Mouse (Mus musculus): ENCODE results near the gene Snx11.
A peak's percentile ranks its signal among the peaks of the same experiment; 100 is the strongest.
"Not testable (repeated sequence)": the region's sequence is repeated elsewhere in the genome, so short reads cannot be mapped to it uniquely, and the experiment has no call there.

Gene Snx11

DNA sequence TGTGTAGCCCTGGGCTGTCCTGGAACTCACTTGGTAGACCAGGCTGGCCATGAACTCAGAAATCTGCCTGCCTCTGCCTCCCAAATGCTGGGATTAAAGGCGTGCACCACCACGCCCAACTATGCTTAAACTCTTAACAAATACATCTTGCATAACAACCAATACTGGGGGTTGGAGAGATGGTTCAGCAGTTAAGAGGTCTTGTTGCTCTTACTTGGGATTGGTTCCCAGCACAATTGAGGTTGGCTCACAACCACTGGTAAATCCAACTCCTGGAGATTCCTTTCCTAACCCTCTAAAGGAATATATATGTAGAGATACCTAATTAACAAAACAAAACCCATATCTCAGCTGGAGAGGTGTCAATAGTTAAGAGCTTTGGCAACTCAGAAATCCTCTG, 18.7 kb upstream of the Snx11 start:
- no peak for DNase-seq (ENCODE audit: low read depth, low spot score)

DNA sequence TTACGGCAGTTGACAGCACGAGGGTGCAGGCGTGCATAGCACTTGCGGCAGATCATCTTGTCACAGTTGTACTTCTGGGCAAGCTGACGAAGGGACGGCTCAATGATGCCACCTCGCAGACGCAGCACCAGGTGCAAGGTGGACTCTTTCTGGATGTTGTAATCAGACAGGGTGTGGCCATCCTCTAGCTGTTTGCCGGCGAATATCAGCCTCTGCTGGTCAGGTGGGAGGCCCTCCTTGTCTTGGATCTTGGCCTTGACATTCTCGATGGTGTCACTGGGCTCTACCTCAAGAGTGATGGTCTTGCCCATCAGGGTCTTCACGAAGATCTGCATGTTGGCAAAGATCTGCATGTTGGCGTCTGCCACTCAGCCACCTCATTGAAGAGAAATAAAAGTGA, 18.1 kb upstream of the Snx11 start:
- DNase-seq (ENCODE audit: low read depth, low spot score): no peak

- DNase-seq (ENCODE audit: low read depth, low spot score): no peak
These were observed 13.3 kb upstream of the Snx11 start for GRCm38 (mm10) chr11:96790681-96791080.

- DNase-seq (ENCODE audit: low read depth, low spot score): no peak
These were observed 12.6 kb upstream of the Snx11 start for GRCm38 (mm10) chr11:96789990-96790389.

DNA sequence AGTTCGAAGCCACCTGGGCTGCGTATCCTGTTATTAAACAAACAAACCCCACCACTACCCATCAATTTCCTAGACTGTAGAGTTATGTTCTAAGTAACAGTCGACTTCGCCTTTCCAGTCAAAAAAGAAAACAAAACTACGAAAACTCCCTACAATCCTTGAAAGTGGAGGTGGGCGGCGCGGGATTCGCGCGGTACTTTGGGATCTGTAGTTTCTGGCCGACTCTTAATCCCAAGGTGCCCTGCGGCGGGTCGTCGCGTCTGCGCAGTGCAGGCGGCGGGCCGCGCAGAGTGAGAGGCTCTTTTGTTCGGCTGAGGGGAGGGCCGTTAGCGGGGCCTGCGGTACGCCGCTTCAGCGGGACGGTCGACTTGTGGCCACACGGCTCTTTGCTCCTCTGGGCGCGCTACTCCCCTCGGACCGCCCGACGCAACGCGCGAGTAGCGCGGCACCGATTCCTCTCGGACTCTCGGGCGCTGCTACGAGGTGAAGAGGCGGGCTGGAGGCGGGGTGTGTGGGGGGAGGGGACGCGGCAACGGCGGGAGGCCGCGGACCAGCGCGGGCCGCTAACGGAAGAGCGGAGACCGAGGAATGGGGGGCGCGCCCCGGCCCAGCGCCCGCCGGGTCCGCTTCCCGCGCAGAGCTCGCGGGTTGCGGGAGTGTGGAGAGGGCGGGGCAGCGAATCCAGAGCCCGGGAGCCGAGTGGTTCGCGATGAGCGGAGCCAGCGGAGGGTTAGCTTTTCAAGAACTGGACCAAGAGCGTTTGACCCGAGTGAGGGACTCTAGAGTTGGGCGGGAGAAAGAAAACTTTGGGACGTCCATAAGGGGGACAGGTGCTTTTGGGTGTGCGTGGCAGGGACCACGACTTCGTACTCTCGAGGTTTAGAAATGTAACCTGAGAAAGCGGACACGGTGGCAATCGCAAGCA, 11.8 kb upstream of the Snx11 start, which contains the start of gene Cbx1:
Gene Cbx1, plus strand, starts transcription at position 257 of the 925 bp plus-strand sequence.
- peak; percentile 94 for DNase-seq (ENCODE audit: low read depth, low spot score)

- DNase-seq (ENCODE audit: low read depth, low spot score): no peak
These were observed 9.5 kb upstream of the Snx11 start for GRCm38 (mm10) chr11:96786731-96787450.

- peak; percentile 56 for DNase-seq (ENCODE audit: low read depth, low spot score)
These were observed 7.5 kb upstream of the Snx11 start for GRCm38 (mm10) chr11:96784847-96785246.

DNA sequence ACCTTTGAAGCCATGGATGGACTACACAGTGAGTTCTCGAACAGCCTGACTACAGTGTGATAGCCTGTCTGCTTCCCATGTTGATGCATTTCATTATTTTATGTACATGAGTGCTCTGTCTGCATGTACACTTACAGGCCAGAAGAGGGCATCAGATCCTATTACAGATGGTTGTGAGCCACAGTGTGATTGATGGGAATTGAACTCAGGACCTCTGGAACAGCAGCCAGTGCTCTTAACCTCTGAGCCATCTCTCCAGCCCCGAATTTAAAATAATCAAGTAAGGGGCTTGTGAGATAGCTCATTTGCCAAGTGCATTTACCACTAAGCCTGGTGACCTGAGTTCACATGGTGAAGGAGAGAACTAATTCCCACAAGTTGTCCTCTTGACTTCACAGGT, 4.1 kb upstream of the Snx11 start:
- DNase-seq (ENCODE audit: low read depth, low spot score): no peak

DNA sequence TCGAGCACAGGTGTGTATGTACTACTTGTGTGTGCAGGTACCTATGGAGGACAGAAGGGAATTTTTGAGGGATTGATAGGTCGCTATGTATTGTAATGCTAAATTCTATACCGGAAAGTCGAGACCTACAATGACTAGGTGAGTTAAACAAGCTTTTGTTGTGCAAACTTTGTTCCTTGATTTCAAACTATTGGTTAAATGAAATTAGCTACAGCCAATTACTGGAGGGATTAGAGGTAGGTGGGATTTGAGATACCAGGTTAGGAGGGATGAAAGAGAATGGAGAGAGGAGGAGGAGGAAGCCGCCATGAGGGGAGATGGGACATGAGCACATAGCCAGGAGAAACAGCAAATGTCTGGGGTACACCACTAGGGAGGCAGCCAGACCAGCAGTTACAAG, 2.9 kb upstream of the Snx11 start:
- no peak for DNase-seq (ENCODE audit: low read depth, low spot score)

- DNase-seq (ENCODE audit: low read depth, low spot score): not testable (repeated sequence)
These were observed 785 bp upstream of the Snx11 start for GRCm38 (mm10) chr11:96778061-96778627.

DNA sequence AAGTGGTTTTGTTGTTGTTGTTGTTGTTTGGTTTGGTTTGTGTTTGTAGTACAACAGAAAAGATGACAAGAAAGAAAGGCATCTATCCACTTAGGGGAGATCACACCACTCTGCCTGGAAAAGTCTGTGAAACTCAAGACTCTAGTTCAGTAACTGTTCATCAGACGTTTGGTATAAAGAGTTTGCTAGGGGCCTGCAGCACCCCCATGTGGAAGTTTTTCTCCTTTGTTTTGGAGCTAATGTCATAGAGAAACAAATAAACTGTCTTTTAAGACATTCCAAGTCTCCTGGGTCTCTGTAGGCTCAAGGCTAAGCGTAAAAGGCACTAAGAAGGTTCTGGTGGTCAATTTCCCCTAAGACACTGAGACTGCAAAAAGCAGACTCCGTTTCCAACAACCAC, 1.3 kb downstream of the Snx11 start:
- no peak for DNase-seq (ENCODE audit: low read depth, low spot score)

DNA sequence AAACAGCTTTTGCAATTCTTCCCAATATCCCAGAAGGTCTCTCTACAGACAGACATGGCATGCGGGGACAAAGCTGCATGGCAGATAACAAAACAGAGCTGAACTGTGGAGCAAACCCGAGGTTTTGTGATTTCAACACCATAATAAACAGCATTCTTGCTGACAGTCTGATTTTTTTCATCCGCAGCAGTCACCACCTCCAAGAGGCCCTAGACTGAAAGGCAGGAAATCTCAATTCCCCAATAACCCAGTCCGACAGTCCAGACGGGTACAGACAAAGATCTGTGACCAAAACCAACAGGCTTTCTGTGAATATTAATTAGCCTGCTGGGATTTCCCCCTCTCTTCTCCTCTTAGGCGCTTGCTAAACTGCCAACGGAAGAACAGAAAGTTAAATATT, 1.7 kb downstream of the Snx11 start:
- no peak for DNase-seq (ENCODE audit: low read depth, low spot score)

GRCm38 (mm10) chr11:96775063-96775462, 2.3 kb downstream of the Snx11 start:
- no peak for DNase-seq (ENCODE audit: low read depth, low spot score)

- DNase-seq (ENCODE audit: low read depth, low spot score): no peak
These were observed 2.8 kb downstream of the Snx11 start for GRCm38 (mm10) chr11:96774536-96774935.

GRCm38 (mm10) chr11:96772413-96772812, 4.9 kb downstream of the Snx11 start:
- no peak for DNase-seq (ENCODE audit: low read depth, low spot score)

DNA sequence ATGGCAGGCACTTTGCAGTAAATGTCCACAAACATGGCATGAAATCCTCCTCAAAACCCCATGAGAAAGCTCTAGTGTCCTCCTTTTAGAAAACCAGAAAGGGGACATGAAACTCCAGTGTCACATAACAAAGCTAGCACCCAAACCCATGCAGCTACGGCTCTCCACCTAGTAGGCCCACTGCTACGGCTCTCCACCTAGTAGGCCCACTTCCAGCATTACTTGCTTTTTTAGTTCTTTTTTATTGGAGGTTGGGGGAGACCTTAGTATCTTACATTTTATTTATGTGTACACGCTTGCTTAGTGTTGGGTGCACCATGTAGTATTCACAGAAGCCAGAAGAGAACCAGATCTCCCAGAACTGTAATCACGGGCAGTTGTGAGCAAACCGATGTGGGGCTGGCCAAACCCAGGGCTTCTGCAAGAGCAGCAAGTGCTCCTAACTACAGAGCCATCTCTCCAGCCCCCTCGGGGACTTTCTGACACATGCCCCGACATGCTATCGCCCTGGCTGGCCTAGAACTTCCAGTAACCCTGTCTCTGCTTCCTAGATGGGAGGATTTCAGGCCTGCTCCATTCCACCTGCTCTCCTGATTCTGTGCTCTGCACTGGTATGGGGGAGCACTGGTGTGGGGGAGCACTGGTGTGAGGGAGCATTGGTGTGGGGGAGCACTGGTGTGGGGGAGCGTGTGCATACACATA, 5.9 kb downstream of the Snx11 start:
- no peak for DNase-seq (ENCODE audit: low read depth, low spot score)

DNA sequence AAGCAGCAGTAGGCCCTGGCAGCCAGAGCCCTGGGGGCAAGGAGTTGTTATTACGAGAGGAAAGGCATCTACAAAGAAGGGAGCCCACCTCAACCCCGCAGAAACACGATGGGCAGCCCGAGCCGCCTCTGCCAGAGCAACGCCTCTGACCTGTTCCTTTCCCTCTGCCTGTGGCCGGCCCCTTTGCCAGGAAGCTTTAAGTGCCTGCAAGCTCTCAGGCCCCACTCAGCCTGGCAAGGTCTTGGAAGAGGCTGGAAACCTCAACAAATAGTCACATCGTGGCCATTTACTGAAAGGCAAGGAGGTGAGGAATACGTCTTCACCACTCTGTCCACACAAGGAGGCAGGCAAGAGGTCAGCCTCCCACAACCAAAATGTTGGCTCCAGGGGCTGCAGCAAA, 9.1 kb downstream of the Snx11 start:
- DNase-seq (ENCODE audit: low read depth, low spot score): no peak

DNA sequence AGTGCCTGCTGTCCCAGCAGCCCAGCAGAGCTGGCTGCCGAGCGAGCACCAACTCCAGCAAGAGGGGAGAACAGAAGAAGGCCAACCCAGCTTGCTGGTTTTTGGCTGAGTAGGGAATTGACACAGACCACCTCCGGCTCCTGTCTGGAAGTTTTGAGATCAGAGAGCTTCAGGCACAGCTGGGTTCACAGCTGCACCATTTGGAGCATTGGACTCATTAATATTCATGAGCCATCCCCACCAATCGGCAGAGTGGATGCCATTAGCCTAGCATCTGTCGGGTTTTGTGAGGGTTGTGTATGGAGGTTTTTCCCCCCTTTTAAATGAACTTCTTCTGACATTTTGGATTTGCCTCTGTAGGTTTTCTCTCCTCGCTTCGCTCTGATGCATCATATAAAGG, 10.3 kb downstream of the Snx11 start:
- DNase-seq (ENCODE audit: low read depth, low spot score): peak; percentile 73

DNA sequence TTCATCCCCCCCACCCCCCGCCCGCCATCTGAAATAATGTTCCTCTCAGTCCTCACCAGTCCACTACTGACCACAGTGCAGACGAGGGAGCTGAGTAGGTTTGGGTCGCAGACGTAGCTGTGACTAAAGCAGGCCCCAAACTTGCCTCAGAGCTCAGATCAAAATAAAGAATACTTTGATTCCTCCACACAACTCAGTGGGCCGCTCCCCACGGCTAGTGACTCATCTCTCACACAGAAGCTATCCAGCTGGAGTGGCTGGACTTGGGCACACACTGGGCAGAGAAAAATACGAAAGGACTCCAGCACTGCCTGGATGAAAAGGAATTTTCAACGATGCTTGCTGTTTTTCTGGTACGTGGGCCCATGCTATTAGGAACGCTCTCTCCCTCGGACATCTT, 10.8 kb downstream of the Snx11 start:
- peak; percentile 83 for DNase-seq (ENCODE audit: low read depth, low spot score)

GRCm38 (mm10) chr11:96765645-96766044, 11.7 kb downstream of the Snx11 start:
- no peak for DNase-seq (ENCODE audit: low read depth, low spot score)

DNA sequence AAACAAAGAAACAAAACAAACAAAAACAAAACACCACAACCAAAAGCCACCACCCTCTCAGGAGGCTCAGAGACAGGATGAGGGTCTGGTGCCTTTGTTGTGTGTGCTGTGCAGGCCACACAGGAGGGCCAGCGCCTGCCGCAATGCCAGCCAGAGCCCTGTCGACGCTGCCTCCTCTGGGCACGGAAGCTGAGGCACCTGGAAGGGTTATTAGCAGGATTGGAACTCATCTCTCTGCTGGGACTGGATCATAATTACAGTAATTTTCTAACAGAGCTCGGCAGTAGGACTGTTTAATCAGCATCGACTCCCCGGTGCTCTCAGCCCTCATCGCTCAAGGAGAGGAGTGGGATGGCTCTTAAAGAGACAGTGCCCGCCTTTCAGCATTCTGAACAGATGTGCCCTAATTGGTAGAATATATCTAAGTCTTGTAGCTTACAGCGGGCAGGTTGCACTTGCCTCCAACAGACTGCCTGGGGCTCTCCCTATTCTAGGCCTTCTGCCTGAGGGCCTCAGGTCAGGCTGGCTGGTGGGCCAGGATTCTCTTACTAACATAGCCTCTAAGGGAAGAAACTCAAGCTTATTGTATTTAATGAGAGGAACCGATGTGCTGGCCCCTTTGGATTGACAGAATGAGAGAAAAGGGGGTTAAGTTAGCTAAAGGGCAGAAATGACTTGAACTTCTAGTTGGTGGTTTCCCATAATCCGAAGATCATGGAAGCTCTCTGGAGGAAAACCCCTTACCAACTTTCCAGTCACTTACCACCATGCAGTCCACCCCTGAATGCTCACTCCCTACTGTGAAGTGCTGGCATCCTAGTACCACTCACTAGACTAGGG, 12.6 kb downstream of the Snx11 start:
- no peak for DNase-seq (ENCODE audit: low read depth, low spot score)

Data from brain, adult 2 months (tissue).